Mouse (Mus musculus): ENCODE results near the gene Anapc11.

The Anapc11 gene

DNA sequence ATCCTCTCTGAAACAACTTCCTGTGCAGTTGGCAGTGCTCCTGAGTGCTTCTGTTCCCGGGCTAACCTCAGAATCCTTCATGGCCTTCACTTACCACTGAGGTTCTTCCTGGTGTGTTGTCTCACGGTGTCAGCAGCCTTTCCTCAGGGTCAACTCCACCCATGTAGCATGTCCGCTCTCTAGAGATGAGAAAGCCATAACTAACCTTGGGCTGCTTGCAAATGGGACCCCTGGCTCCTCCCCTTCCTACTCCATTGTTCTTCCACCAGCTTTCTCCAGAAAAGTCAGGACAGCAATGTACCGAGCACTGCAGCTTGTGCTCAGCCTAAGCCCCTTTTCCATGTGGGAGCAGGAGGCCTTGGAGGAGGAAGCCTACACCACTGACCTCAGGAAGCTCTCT is 8.5 kb downstream of the Anapc11 start:
- DNase-seq (ENCODE audit: low read depth), result no peak

DNA sequence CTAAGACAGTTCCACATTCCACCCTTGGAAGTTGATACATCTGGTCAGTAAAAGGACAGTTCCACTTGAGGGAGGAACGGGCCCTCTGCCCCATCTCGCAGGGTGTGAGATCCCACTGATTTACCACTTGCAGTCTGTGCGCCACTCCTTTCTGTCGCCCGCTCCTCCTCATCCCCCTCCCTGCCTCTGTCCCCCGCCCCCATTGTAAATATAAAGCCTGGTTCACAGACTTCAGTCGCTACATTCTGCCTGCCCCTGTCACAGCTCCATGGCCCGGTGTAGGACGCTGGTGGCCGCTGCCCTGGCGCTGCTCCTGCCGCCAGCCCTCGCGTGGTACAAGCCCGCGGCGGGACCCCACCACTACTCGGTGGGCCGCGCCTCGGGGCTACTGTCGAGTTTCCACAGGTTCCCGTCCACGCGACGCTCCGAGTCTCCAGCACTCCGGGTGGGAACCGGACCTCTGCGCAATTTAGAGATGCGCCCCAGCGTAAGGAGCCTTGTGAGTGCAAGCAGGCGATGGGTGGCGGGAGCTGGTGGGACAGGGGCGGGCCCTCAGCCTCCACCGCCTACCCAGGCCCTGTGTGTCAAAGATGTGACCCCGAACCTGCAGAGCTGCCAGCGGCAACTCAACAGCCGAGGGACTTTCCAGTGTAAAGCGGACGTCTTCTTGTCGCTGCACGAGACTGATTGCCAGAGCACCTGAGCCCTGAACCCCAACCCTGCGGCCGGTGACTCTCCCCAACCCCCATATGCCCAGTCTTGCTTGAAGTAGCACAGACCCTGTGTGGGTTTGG is 10.2 kb downstream of the Anapc11 start, which contains the start of gene Npb:
Gene Npb, plus strand, starts transcription at position 237 of the 794 bp plus-strand sequence.
- DNase-seq (ENCODE audit: low read depth), result no peak

DNA sequence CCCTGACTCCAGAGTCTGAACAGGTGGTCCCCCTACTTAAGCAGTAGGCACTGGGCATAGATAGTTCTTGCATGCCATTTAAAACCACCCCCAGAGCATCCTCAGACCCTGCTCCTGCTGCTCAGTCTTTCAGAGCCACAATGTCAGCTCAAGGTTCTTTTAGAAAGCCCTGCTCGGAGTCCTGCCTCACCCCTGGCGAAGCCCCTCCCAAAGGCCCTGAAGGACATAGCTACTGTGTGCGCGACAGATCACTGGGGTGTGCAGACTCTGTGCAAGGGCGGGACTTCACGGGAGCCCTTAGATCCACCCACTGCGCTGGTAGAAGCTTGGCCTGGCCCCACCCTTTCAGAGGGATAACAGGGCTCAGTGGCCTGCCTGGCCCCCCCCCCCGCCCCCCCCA is 11.0 kb downstream of the Anapc11 start:
- no peak for DNase-seq (ENCODE audit: low read depth)

DNA sequence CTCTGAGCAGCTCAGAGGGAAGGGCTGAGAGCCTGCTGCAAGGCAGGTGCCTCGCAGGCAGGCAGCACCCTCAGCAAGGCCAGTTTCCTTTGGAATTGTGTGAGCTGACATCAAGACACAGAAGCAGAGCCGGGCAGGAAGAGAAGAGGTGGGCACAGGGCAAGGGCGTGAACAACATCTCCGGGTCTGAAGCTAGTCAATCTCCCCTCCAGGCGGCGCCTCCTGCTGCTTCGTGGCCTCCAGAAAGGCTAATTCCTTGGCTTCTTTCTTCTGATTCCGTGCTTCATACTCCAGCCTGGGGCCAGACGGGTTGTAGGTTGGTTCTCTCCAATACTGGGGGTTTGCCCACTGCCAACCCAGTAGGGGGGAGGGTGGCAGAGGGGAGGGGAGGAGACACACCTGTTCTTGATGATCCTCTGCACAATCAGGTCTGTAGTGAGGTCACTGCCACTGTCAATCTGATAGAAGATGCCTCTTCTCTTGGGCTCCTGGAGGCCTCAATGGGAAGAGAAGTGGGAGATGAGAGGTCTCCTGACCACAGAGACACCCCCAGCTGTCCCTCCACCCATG is 12.3 kb downstream of the Anapc11 start:
- no peak for DNase-seq (ENCODE audit: low read depth)

DNA sequence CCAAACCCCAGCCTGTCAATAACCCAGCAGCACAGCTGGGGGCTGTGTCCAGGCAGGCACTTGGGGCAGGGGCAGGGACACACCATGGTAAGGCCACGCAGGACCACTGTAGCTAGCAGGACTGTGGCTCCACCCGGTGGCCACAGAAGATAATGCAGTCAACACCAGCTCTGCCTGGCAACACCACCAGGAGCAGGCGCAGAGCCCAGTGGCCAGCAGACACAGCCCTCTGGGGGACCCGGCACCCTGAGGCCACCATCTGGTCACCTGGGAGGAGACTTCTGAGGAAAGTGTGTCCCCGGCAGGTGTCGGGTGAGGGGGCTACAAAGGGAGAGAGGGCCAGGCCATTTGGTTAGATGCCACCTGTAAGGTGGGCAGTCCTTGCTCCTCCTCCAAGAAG is 14.5 kb downstream of the Anapc11 start:
- DNase-seq (ENCODE audit: low read depth), result no peak

DNA sequence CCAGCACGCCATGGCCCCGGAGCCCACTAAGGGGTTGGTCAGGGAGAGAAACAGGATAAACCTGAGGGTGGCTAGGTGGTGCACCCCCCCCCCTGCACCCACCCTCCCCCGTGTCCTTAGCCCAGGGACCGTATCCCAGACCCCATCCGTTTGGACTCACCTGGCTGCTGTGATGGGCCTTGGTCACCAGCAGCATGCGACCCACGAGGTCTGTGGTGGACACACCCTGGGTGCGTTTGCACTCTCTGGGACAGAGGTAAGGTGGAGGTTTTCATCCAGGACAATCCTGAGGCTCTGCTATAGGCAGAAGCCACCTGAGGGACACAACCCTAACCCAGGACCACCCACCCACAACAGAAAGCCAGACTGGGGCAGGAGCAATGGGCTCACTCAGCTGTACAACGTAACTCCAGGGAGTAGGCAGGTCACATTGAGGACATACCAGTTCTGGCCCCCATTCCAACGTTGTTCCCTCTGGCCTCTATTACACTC is 15.3 kb downstream of the Anapc11 start:
- DNase-seq (ENCODE audit: low read depth), result no peak

DNA sequence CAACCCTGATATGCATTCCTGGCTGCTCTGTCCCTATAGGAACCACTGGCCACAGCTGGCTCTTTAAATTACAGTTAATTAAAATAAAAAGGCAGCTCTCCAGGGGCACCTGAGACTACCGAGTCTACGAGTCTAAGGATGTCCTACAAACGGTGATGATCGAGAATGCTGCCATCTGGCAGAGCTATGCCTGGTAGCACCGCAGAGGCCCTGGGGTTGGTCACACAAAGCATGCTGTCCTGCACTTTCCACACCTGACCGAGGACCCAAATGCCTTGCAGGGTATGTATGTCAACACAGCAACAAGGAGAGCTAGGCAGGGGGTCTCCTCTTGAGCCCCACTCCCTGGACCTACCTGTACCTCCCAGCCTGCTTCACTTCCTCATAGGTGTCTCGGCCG is 15.8 kb downstream of the Anapc11 start:
- no peak for DNase-seq (ENCODE audit: low read depth)

DNA sequence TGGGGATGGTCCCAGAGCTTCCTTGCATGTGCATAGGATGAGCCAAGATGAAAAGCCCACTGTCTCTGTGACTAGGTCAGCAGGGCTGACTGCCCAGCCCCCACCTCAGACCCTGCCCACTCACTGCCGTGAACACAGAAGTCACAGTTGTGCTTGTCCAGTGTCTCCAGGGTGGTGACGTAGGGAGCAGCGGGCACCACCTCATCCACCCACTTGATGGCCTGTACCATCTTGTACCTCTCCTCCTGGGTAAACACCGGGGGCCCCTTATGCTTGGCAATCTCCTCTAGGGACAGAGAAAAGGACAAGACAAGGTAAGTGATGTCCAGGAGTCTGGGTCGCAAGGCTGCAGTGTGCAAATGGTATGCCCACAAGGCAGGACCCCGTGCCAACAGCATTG is 16.9 kb downstream of the Anapc11 start:
- no peak for DNase-seq (ENCODE audit: low read depth)

DNA sequence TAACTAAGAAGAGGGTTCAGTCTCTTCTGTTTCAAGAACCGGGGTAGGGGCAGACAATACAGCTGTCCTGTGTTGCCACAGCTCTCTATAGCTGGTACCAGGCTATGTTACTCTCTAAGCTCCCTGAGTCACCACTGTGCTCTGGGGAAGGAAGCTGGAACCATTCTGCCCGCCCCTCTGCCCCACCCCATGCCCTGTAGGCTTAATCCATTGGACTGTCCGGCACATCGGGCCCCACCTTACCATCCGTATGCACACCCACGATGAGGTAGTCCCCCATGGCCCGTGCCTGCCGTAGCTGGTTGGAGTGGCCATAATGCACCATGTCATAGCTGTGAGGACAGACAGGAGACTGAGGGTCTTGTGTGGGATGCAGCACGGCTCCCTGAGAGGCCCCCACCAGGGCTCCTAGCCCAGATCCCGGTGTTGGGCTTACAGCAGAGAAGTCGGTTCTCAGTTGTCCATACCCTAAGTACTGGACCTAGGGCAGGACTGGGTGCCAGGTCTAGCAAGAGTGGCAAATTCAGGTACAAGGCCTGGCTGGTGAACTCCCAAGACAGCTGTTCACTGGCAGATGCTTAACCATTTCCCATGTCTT is 17.5 kb downstream of the Anapc11 start:
- DNase-seq (ENCODE audit: low read depth), result no peak

DNA sequence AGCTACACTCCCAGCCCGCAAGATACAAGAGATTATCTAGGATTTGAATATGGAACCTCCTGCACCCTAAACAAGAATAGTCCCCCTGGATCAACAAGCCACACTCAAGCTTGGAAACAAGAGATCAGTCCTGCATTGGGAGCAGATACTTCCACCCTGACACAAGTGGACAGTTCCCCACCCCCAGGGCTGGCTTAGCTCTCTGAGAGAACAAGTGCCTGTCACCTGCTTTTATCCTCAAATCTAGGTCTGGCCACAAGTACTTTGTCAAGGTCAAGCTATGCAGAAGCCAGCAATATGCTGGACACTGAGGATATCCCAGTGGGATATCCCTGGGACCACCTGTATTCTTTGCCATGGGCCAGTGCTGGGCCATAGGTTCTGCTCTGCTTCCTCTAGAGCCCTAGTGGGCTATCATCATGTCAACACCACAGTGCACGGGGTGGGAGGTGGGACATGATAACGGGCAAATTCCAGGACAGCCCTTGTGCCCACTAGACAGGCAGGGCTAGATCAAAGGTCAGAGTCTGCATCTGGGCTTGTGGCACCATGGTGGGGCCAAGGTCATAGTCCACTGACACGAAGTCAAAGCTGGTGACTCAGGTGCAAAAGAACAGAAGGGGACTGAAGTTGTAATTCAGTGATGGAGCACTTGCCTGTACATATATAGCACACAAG is 18.5 kb downstream of the Anapc11 start:
- DNase-seq (ENCODE audit: low read depth), result no peak

DNA sequence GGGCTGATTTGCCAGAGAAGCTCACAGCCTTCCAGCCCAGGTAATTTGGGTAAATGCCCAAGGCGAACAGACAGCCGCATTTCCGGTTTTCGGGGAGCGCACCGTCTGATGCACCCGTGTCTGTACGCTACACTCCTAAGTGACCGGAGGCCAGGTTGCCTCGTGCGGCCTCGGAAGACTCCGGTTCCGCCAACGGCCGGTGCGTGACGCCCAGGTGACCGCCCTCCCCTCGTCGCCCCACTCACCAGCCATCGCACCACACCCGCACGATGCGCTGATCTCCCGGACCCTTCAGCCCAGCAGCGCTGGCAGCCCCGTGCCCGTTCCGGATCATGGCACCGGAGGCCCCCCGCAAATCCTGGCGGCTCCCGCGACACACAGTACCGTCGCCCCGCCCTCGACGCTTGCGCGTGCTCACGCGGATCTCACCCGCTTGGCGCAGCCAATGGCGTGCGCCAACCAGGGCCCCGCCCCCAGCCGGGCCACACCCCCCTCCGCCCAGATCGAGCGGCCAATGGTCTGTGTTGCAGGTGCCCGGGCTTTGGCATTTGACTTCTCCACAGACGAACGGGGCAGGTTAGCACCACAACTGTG is 19.4 kb downstream of the Anapc11 start, which contains the start of gene Pcyt2:
Gene Pcyt2, minus strand, starts transcription at position 418 of the 594 bp plus-strand sequence.
- peak; percentile 76 for DNase-seq (ENCODE audit: low read depth)

DNA sequence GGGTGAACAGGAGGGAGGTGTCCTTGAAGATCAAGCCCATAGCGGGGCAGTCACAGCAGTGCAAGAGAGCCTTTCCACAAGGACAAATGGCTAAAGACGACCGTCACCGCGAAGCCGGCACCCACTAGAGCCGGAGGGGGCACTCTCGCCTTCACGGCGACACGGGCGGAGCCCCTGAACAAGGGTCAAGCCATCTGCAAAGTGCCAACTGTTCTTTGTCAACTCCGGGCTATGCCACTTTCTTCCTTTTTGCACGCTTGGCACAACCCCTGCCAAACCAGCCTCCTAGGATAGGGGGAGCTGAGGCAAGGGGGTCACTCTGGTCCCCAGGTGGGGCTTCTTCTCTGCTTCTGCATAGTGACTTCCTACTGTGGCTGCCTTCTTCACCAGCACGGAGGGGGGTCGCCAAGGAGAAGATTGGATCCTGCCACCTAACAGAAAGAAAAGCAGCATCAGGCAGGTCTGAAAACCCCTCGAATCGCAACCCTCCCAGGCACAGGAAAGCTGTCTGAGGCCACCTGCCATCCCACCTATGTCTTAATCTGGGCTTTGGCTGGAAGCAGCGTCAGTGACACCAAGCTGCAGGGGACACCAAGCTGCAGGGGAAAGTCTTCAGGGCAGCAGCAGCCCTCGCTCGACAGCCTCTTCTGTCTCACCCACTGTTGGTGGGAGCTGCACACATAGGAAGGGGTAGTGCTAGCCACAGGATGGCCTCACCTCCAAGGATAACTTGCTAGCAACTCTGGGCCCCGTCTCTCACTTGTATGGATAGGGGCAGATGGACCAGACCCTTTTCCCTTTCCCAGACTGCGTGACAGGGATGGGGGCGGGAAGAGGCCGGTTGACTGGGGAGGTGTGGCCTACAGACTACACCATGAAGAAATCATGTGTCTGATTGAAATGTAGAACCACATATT is 20.7 kb downstream of the Anapc11 start:
- no peak for DNase-seq (ENCODE audit: low read depth)

DNA sequence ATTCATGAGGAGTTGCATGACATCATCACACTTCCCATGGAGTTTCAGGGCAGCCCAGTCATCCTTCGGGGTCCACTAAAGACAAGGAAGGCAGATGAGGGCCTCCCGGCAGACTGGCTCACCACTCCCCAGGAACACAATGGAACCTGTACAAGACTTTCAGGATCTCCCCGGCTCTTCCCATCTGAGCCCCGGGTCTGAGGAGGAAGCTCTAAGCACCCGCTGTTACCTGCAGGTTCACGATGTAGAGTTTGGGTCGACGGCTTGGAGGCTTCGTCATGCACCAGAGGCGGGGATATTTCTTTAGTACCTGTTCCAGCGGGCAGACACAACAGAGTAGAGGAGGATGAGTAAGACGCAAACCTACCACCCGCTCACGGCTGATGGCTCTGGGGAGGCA is 22.0 kb downstream of the Anapc11 start:
- DNase-seq (ENCODE audit: low read depth), result no peak

DNA sequence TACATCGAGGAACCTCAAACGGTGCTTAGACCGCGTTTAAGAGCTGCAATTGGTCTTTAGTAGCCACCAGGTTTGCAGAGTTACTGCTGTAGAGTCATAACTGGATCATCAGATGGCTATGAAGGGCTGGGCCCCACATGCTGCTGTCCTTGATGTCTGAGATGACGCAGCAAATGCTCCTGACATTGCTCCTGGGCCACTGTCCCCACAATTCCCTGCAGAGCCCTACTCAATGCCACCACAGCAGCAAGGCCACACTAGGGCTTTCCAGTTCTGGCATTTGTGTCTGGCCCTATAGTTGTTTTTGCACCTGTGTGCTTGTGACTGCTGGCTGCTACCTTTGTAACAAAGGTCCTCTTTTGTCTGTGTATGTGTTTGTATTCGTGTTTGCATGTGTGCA is 24.6 kb downstream of the Anapc11 start:
- no peak for DNase-seq (ENCODE audit: low read depth)

DNA sequence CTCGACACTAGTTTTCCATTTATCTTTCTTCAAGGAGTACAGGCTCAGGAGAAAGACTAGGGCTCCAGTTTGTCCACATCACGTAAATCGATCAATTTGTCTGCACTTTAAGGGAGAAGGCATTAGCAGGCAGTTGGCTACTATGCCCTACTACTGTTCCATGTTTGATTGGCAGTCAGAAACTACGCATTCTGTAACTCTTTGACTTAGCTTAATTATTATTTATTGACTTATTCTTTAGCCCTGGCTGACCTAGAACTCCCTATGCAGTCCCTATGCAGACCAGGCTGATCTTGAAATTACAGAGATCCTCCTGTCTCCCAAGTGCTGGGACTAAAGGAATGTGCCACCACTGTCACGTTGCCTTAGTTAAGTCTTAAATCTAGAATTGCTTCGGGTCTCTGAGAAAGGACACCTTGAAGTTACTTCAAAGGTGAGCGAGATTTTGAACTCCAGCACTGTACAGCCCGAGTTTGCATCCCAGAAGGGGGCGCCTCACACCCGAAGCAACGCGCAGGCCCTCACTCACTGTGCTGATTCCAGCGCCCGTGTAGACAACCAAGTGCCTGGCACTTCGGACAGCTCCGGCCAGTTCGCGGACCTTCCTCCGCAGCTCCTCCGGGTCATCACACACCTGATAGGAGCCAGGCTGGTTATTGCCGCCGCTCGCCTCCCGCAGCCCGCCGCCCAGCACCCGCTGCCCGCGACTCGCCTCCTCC is 25.9 kb downstream of the Anapc11 start:
- no peak for DNase-seq (ENCODE audit: low read depth)

DNA sequence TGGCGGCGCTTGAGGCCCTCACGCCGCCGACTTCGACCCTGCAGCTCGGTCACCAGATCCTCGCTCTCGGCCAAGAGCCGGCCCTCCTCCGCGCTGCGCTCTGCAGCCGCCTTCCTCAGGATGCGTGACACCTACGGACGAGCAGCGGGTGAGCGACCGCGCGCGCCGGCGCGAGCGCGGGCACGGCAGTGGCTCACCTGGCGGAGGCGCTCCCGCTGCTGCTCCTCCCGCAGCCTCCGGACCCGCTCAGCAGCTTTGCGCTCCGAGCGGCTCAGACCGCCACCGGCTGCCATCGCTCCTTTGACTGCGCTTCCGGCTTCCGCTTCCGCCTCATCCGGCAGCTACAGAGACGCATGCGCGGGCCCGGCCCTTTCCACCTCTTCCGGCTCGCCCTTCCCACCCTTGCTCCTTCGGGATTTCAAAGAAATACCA is 26.5 kb downstream of the Anapc11 start:
- DNase-seq (ENCODE audit: low read depth), result peak; percentile 35

DNA sequence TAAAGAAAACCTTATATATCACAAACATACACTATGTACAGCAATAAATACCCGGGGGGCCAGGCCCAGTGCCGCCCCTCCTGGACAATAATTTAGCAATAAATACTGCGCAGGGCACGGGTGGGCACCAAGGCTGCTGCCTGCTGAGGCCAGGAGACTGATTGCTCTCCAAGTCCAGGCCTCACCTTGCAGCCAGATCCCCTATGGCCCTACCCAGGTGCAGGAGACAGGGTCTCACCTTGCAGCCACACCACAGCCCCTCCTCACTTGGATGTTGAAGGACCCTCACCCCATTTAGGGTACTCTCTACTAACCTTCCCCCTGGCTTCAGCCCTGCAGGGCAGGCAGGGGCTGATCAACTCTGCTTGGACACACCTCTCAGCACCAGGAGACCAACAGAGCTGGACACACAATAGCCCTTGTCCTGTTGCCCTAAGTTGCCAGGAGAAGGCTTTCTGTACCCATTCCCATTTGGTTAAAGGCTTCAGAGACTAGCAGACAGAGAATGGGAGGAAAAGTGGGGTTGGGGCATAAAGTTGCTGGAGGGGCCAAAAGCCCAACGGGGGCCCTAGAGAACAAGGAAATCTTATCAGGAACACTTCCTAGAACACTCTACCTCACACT is 27.0 kb downstream of the Anapc11 start, which contains the start of gene Sirt7:
Gene Sirt7, minus strand, starts transcription at position 89 of the 624 bp plus-strand sequence.
- no peak for DNase-seq (ENCODE audit: low read depth)

DNA sequence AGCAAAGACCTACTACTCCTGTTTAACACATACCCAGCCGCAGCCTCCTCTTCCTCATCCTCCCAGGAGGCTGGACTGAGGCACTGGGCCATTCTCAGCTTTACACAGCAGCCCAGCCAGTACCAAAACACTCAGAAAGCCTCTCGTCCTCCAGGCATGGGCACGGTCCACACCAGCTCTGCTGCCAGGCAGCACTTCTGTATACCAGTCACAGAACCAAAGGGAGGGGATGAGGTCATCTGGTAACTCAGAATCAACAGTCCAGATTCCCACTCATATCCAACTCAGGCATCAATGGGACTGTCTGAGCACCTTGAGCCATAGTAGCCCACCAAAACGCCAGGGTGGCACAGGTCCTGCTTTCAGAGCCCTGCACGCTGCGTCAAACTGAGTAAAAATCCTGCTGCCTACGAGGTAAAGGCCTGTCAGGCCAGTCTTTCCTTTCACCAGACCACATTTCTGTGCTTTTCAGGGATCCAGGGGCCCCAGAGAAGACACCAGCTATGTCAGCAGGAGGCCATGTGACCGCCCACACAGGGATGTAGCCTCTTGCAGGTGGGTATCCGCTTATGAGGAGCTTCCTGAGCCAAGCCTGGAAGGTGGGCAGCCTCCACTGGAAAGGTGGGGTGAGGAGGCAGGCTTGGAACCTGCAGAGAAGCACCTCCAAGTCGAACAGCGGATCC is 28.7 kb downstream of the Anapc11 start:
- no peak for DNase-seq (ENCODE audit: low read depth)
